Mouse (Mus musculus) heart, embryonic 14.5 days (tissue): ENCODE results near the gene Cdc42bpg. TPM values are rescaled to one million over a fixed set of nuclear protein-coding genes. Genes with fewer than 3 reads are reported as not detected.
A peak's percentile ranks its signal among the peaks of the same experiment; 100 is the strongest.

ENCODE experiments used
- ATAC-seq: fragments of 200-750 bp; cut with Nextera tagmentation; 2 replicates; pipeline ENCODE4 v1.8.0; 2017; ENCODE audit warnings: low read depth, moderate TSS enrichment; ENCODE audit not compliant: insufficient number of reproducible peaks, insufficient read depth, low FRiP score
- H3K27ac ChIP-seq, 2 experiments: fragments of 200-500 bp in 1 of 2; fragments of 300-500 bp in 1 of 2; sonication (generic) in 1 of 2; replicated peaks in 1 of 2; 2 replicates each; pipeline ENCODE4 v1.5.1; 2012 to 2014; ENCODE audit warnings: low read depth in 2 of 2, low read length in 2 of 2, control low read depth in 1 of 2, mild to moderate bottlenecking in 1 of 2, mixed read lengths in 1 of 2; ENCODE audit not compliant: control insufficient read depth in 1 of 2, insufficient read depth in 1 of 2
- H3K27me3 ChIP-seq: fragments of 300-500 bp; sonication (generic); 2 replicates; pipeline ENCODE4 v1.6.1; 2014; ENCODE audit warnings: mild to moderate bottlenecking, low read length, control low read depth; ENCODE audit not compliant: control insufficient read depth, insufficient read depth
- H3K36me3 ChIP-seq: fragments of 300-500 bp; sonication (generic); 2 replicates; pipeline ENCODE4 v1.6.1; 2014; ENCODE audit warnings: mild to moderate bottlenecking, control low read depth, low read length, mixed read lengths; ENCODE audit not compliant: control insufficient read depth, insufficient read depth
- H3K4me1 ChIP-seq, 2 experiments: fragments of 200-500 bp in 1 of 2; fragments of 300-500 bp in 1 of 2; sonication (generic) in 1 of 2; 2 replicates each; pipeline ENCODE4 v1.6.1; 2012 to 2014; ENCODE audit warnings: low read length in 2 of 2, control low read depth in 1 of 2, mixed read lengths in 1 of 2; ENCODE audit not compliant: control insufficient read depth in 2 of 2, insufficient read depth in 2 of 2
- H3K4me2 ChIP-seq: fragments of 300-500 bp; sonication (generic); 2 replicates; pipeline ENCODE4 v1.6.1; 2014; ENCODE audit warnings: mild to moderate bottlenecking, low read length
- H3K4me3 ChIP-seq, 2 experiments: fragments of 200-500 bp in 1 of 2; fragments of 300-500 bp in 1 of 2; sonication (generic) in 1 of 2; 2 replicates each; pipeline ENCODE4 v1.5.1; 2012 to 2014; ENCODE audit warnings: low read length in 2 of 2, mild to moderate bottlenecking in 2 of 2, control low read depth in 1 of 2, low read depth in 1 of 2, moderate library complexity in 1 of 2; ENCODE audit not compliant: control insufficient read depth in 1 of 2, insufficient read depth in 1 of 2
- H3K9ac ChIP-seq: fragments of 300-500 bp; sonication (generic); 2 replicates; pipeline ENCODE4 v1.6.1; 2014; ENCODE audit warnings: mild to moderate bottlenecking, low read length
- H3K9me3 ChIP-seq: fragments of 300-500 bp; sonication (generic); 2 replicates; pipeline ENCODE4 v1.6.1; 2016; ENCODE audit warnings: low read length, control low read depth; ENCODE audit not compliant: control insufficient read depth
- WGBS: fragments of 180-500 bp; shearing (Covaris S2); extraction: QIAGEN DNeasy Blood & Tissue Kit; methylation state at CpG from one replicate; pipeline ENCODE4 v1.1.7; 2014; 5-methylcytosine and 5-hydroxymethylcytosine counted together
- polyA plus RNA-seq: library from polyadenylated mRNA; unstranded; fragments of >200 nt; fragmentation: Nextera tagmentation; extraction: Ambion mirVana; gene quantifications from 2 replicates; pipeline ENCODE4 v1.2.1, GENCODE M21; 2014

Gene Cdc42bpg
- polyA plus RNA-seq, 1 experiment from 2014 or later, result 0.78 TPM

DNA sequence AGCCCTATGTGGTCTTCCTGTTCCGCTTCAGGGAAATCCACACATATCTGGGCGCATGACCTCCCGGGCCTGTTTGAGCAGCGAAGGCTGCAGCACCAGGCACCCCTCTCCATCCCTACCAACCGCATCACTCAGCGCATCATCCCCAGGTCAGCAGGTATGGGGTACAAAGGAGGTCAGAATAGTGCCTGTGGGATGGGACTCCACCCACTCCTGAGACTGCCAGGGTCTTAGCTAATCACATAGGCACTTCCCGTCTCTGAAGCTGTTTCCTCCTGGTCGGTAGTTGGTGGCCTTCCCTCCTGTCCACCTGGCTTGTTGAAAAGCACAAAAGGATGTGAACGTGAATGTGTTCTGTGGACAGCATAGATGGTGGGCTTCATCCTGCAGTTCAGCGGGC, 40.4 kb downstream of the Cdc42bpg start:
- Histone ChIP-seq H3K4me1 (peaks cover 13 to 14% of the 10 kb centered on the region in 2 experiments), H3K4me2 (no peak overlapping the region), H3K27ac (no peak overlapping the region), H3K36me3 (peaks cover 46% of the 10 kb centered on the region), H3K4me3 (no peak overlapping the region), H3K9ac (no peak overlapping the region), H3K27me3 (no peaks in the 10 kb centered on the region), H3K9me3 (no peaks in the 10 kb centered on the region)
- 77% methylated on average over 10 of the region's 10 CpGs for WGBS
- no peak for ATAC-seq

GRCm38 (mm10) chr19:6347615-6348014, 41.4 kb downstream of the Cdc42bpg start:
- H3K9me3 ChIP-seq, result no peaks in the 10 kb centered on the region
- no peak overlapping the region for H3K4me3 ChIP-seq
- H3K36me3 ChIP-seq, result peaks cover 51% of the 10 kb centered on the region
- 91% methylated on average over 4 of the region's 4 CpGs for WGBS
- ATAC-seq, result no peak
- H3K4me2 ChIP-seq, result no peak overlapping the region
- H3K27ac ChIP-seq, result no peak overlapping the region
- no peak overlapping the region for H3K9ac ChIP-seq
- peaks cover 13 to 14% of the 10 kb centered on the region in 2 experiments for H3K4me1 ChIP-seq
- no peaks in the 10 kb centered on the region for H3K27me3 ChIP-seq

DNA sequence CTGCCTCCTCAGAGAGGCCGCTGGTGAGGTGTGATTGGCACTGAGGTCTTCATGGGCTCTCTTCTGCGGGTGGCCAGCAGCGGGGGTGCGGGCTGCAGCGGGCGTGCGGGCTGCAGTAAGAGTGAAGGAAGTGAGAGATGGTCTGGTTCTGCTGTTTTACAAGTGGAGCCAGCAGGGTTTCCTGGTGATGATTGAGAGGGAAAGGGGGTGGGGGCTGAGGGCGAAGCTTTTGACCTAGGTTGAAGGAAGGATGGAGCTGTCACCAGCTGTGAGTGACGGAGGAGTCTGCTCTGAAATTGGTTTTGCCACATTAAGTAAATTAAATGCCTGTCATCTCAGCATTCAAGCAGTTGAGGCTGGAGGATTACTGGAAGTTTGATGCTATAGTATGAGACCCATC, 42.5 kb downstream of the Cdc42bpg start:
- Histone ChIP-seq H3K36me3 (peaks cover 55% of the 10 kb centered on the region), H3K4me3 (no peak overlapping the region), H3K9me3 (no peaks in the 10 kb centered on the region), H3K27ac (peak overlapping the region; percentile 42 to 72), H3K4me1 (peaks cover 13 to 14% of the 10 kb centered on the region in 2 experiments), H3K9ac (no peak overlapping the region; the same call in 1 of the 2 replicates), H3K4me2 (no peak overlapping the region), H3K27me3 (no peaks in the 10 kb centered on the region)
- no peak for ATAC-seq
- WGBS, result 45% methylated on average over 9 of the region's 9 CpGs

GRCm38 (mm10) chr19:6349215-6349983, 43.1 kb downstream of the Cdc42bpg start:
- Histone ChIP-seq H3K36me3 (peaks cover 55% of the 10 kb centered on the region), H3K27me3 (no peaks in the 10 kb centered on the region), H3K4me2 (0 out of 2 replicates have a peak overlapping the region, but pooled peaks have one; percentile 8), H3K9me3 (no peaks in the 10 kb centered on the region), H3K27ac (peak overlapping the region; percentile 50 to 72), H3K4me3 (no peak overlapping the region), H3K4me1 (peaks cover 13 to 14% of the 10 kb centered on the region in 2 experiments), H3K9ac (no peak overlapping the region; the same call in 1 of the 2 replicates)
- ATAC-seq, result peak; percentile 48
- WGBS, result 38% methylated on average over 14 of the region's 14 CpGs

GRCm38 (mm10) chr19:6351431-6352106, 45.3 kb downstream of the Cdc42bpg start:
- Histone ChIP-seq H3K36me3 (peaks cover 43% of the 10 kb centered on the region), H3K27me3 (no peaks in the 10 kb centered on the region), H3K4me2 (no peak overlapping the region), H3K4me1 (peaks cover 13 to 14% of the 10 kb centered on the region in 2 experiments), H3K9ac (no peak overlapping the region), H3K9me3 (no peaks in the 10 kb centered on the region), H3K4me3 (no peak overlapping the region), H3K27ac (no peak overlapping the region)
- no peak for ATAC-seq
- WGBS, result 52% methylated on average over 14 of the region's 14 CpGs

- peaks cover 13 to 14% of the 10 kb centered on the region in 2 experiments for H3K4me1 ChIP-seq
- 83% methylated on average over 2 of the region's 2 CpGs for WGBS
- no peak for ATAC-seq
- H3K9ac ChIP-seq, result no peak overlapping the region
- H3K4me2 ChIP-seq, result no peak overlapping the region
- no peaks in the 10 kb centered on the region for H3K27me3 ChIP-seq
- H3K27ac ChIP-seq, result no peak overlapping the region
- peaks cover 38% of the 10 kb centered on the region for H3K36me3 ChIP-seq
- no peak overlapping the region for H3K4me3 ChIP-seq
- no peaks in the 10 kb centered on the region for H3K9me3 ChIP-seq
Observed at GRCm38 (mm10) chr19:6352107-6352505, 45.9 kb downstream of the Cdc42bpg start.

GRCm38 (mm10) chr19:6354030-6354429, 47.8 kb downstream of the Cdc42bpg start:
- no peak overlapping the region for H3K9ac ChIP-seq
- H3K4me3 ChIP-seq, result no peak overlapping the region
- no peak for ATAC-seq
- peaks cover 32% of the 10 kb centered on the region for H3K36me3 ChIP-seq
- H3K27me3 ChIP-seq, result no peaks in the 10 kb centered on the region
- 62% methylated on average over 7 of the region's 7 CpGs for WGBS
- no peak overlapping the region for H3K4me2 ChIP-seq
- no peak overlapping the region for H3K27ac ChIP-seq
- peaks cover 9 to 11% of the 10 kb centered on the region in 2 experiments for H3K4me1 ChIP-seq
- H3K9me3 ChIP-seq, result no peaks in the 10 kb centered on the region
